ENCODE assay signal across 8 mouse cellular contexts in the genomic region with DNA sequence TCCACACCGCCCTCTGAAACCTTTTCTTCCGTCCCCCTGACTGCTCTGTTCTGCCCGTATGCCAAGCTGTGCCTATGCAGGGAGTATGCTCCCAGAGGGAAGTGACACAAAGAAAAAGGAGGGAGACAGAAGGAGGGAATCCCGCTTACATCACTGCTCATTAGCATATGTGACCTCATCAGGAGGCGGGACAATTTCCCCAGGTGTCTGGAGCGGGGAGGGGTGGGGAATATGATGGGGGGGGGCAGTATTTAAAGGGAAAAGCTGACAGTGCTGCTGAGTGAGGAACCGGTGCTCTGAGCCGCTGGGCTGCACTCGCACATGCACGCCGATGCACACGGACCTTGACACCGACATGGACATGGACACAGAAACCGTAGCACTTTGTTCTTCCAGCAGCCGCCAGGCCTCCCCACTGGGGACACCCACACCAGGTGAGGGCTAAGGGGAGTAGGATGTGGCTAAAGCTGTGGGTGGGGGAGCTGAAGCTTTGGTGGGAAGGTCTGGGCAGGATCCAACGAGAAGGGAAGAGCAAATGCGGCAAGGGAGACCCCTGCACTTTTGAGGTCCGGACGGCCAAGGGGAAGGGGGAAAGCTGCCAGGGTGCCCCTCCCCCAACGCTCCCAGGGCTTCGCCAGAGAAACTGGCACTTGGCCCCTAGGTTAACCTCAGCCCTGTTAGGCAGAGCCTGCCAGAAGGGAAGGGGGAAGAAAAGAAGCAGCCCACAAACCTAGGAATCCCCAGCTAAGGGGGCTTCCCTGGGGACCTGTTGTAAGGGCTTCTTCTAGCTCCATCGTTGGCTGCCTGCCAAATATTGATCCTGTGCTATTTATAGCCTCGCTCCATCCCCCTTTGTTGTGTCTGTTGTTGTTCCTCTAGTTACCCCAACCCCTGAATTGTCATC. TPM values are rescaled to one million over a fixed set of nuclear protein-coding genes. Genes with fewer than 3 reads are reported as not detected.
DNase-seq lines count a peak whose midpoint lies in the region; ATAC-seq and TF ChIP-seq lines count a peak whose summit lies in the region.

Gene Rem2, plus strand, starts transcription at position 160 of the 904 bp plus-strand sequence.

- peak; percentile 89 for ATAC-seq in intestine, embryonic 15.5 days
- ATAC-seq in stomach, postnatal 0 days (ENCODE audit: low FRiP score, low TSS enrichment) = peak; percentile 63

- peak; percentile 68 for DNase-seq in Muller cell, postnatal 12 days (ENCODE audit: inconsistent ontology term)
- DNase-seq in forebrain, embryonic 10.5 days (ENCODE audit: extremely low spot score, low spot score) = peak; percentile 68
- DNase-seq in left cerebral cortex, adult 9 months (ENCODE audit: low spot score in 2 of 2) = peak; percentile 64 to 69
- peak; percentile 81 for DNase-seq in mesoderm, embryonic 11.5 days (ENCODE audit: low read depth, low spot score)
- peak; percentile 63 for DNase-seq in stomach, postnatal 0 days (ENCODE audit: low spot score)
- DNase-seq in gastrocnemius, postnatal 25 days = no peak

- peaks cover 59% of the 10 kb centered on the region for H3K27me3 ChIP-seq in forebrain, embryonic 10.5 days (ENCODE audit: poor library complexity, severe bottlenecking)
- peaks cover 20% of the 10 kb centered on the region for H3K27me3 ChIP-seq in intestine, embryonic 15.5 days (replicated peaks)
- H3K27me3 ChIP-seq in stomach, postnatal 0 days (ENCODE audit: control insufficient read depth, insufficient read depth, low read length) = peaks cover 6% of the 10 kb centered on the region; the same call in 1 of the 2 replicates

- H3K9ac ChIP-seq in intestine, embryonic 15.5 days = peak within 1 kb of the TSS; percentile 54
- peak within 1 kb of the TSS; percentile 47 for H3K9ac ChIP-seq in stomach, postnatal 0 days (ENCODE audit: low read length)

- no peak for TF ChIP-seq CTCF in bone marrow macrophage, adult 2 months (IDR thresholded peaks at IDR 0.05; ENCODE audit: low read depth, low read length)
- TF ChIP-seq CTCF in stomach, postnatal 0 days (IDR thresholded peaks at IDR 0.05; ENCODE audit: low read depth) = no peak

- H3K4me1 ChIP-seq in bone marrow macrophage, adult 2 months (ENCODE audit: control insufficient read depth, insufficient read depth, low read length) = peaks cover 7% of the 10 kb centered on the region; the same call in 1 of the 2 replicates
- peaks cover 58% of the 10 kb centered on the region for H3K4me1 ChIP-seq in forebrain, embryonic 10.5 days
- H3K4me1 ChIP-seq in intestine, embryonic 15.5 days (replicated peaks) = peaks cover 14% of the 10 kb centered on the region
- 0 out of 2 replicates have a peak, but pooled peaks cover 4% of the 10 kb centered on the region for H3K4me1 ChIP-seq in stomach, postnatal 0 days (replicated peaks; ENCODE audit: control insufficient read depth, insufficient read depth)

- 2% methylated on average over 23 of the region's 23 CpGs for WGBS in forebrain, embryonic 10.5 days
- WGBS in intestine, embryonic 15.5 days = 1% methylated on average over 23 of the region's 23 CpGs
- WGBS in stomach, postnatal 0 days = 3% methylated on average over 21 of the region's 23 CpGs

- H3K4me3 ChIP-seq in bone marrow macrophage, adult 2 months (ENCODE audit: insufficient read depth, low read length) = peak within 1 kb of the TSS; percentile 53
- H3K4me3 ChIP-seq in forebrain, embryonic 10.5 days = peak within 1 kb of the TSS; percentile 67
- H3K4me3 ChIP-seq in intestine, embryonic 15.5 days (replicated peaks) = peak within 1 kb of the TSS; percentile 40
- peak within 1 kb of the TSS; percentile 32 for H3K4me3 ChIP-seq in stomach, postnatal 0 days (ENCODE audit: low read depth, low read length)

- H3K36me3 ChIP-seq in forebrain, embryonic 10.5 days (replicated peaks) = 0 out of 2 replicates have a peak, but pooled peaks cover 2% of the 10 kb centered on the region
- no peaks in the 10 kb centered on the region for H3K36me3 ChIP-seq in intestine, embryonic 15.5 days
- H3K36me3 ChIP-seq in stomach, postnatal 0 days (ENCODE audit: control insufficient read depth, insufficient read depth, low read length) = no peaks in the 10 kb centered on the region

- H3K9me3 ChIP-seq in forebrain, embryonic 10.5 days = no peaks in the 10 kb centered on the region
- no peaks in the 10 kb centered on the region for H3K9me3 ChIP-seq in intestine, embryonic 15.5 days
- H3K9me3 ChIP-seq in stomach, postnatal 0 days (ENCODE audit: control insufficient read depth, low read length) = no peaks in the 10 kb centered on the region

- no peak for TF ChIP-seq POLR2A in bone marrow macrophage, adult 2 months (IDR thresholded peaks at IDR 0.05; ENCODE audit: borderline replicate concordance, low read depth, low read length)

- H3K4me2 ChIP-seq in intestine, embryonic 15.5 days (replicated peaks) = peak within 1 kb of the TSS; percentile 91
- peak within 1 kb of the TSS; percentile 66 for H3K4me2 ChIP-seq in stomach, postnatal 0 days (replicated peaks; ENCODE audit: low read depth)

- H3K27ac ChIP-seq in bone marrow macrophage, adult 2 months (ENCODE audit: insufficient read depth, low read depth, low read length) = no peak within 1 kb of the TSS
- H3K27ac ChIP-seq in forebrain, embryonic 10.5 days = peak within 1 kb of the TSS; percentile 88
- no peak within 1 kb of the TSS for H3K27ac ChIP-seq in intestine, embryonic 15.5 days
- no peak within 1 kb of the TSS for H3K27ac ChIP-seq in stomach, postnatal 0 days (replicated peaks)

- TF ChIP-seq EP300 in stomach, postnatal 0 days (optimal IDR thresholded peaks at IDR 0.05) = no peak

RNA-seq across cellular contexts. Expression of gene Rem2, which starts in this region (rescaled TPM):
- not detected in 2 replicates for polyA plus RNA-seq in bone marrow macrophage, adult 2 months (2012; ENCODE audit: insufficient read depth, insufficient read length, missing spikeins)
- 12.5 TPM in 2 replicates for polyA plus RNA-seq in forebrain, embryonic 10.5 days (2016; fragmentation: Nextera tagmentation; extraction: Ambion mirVana)
- 1.6 and 1.9 TPM in 2 replicates for polyA plus RNA-seq in intestine, embryonic 15.5 days (2015; fragmentation: Nextera tagmentation; extraction: Ambion mirVana)
- 0.47 and 0.59 TPM in 2 replicates for polyA plus RNA-seq in stomach, postnatal 0 days (2015; fragmentation: Nextera tagmentation; extraction: Ambion mirVana)
- total RNA-seq in gastrocnemius, postnatal 25 days (2021) = not detected

Comparison
In these comparisons a context has a peak if more than half of its experiments do, and no peak if none do; other contexts are left out.
1. Peak in DNase-seq, ATAC-seq, H3K4me3 ChIP-seq, H3K9ac ChIP-seq and H3K4me2 ChIP-seq in stomach, postnatal 0 days; RNA of the gene not detected or under 1 TPM.